11 mouse cellular contexts compared by ENCODE assay signal in genomic region chr1:168241316-168241715, GRCm38 (mm10).
DNase-seq lines count a peak whose midpoint lies in the region; ATAC-seq and TF ChIP-seq lines count a peak whose summit lies in the region.
"Had no signal": no experiment of that assay in that cellular context is flagged by ENCODE, and none has a peak within 500 bp of the region (broad histone marks: within the 10 kb centered on the region; RNA-seq: fewer than 3 reads in every experiment).

No protein-coding gene starts in this region.

- H3K4me1 ChIP-seq in kidney, postnatal 0 days (replicated peaks; ENCODE audit: insufficient read depth, low read length): peaks cover 34% of the 10 kb centered on the region
- H3K4me1 ChIP-seq in hindbrain, embryonic 12.5 days: peaks cover 64% of the 10 kb centered on the region
- H3K4me1 ChIP-seq in midbrain, embryonic 16.5 days (ENCODE audit: control insufficient read depth, insufficient read depth, low read length): peaks cover 66% of the 10 kb centered on the region

- H3K9ac ChIP-seq in kidney, postnatal 0 days (ENCODE audit: low read depth, low read length): no peak overlapping the region
- H3K9ac ChIP-seq in hindbrain, embryonic 12.5 days: no peak overlapping the region
- peak overlapping the region; percentile 22; the same call in 1 of the 2 replicates for H3K9ac ChIP-seq in midbrain, embryonic 16.5 days (ENCODE audit: low read depth, low read length)

- intact Hi-C loops in gastrocnemius, adult 2 months (cut with DNase I): no loop called here

- no peaks in the 10 kb centered on the region for H3K27me3 ChIP-seq in kidney, postnatal 0 days (ENCODE audit: insufficient read depth, low read length)
- no peaks in the 10 kb centered on the region for H3K27me3 ChIP-seq in hindbrain, embryonic 12.5 days
- H3K27me3 ChIP-seq in midbrain, embryonic 16.5 days (ENCODE audit: control insufficient read depth, insufficient read depth, low read depth, low read length): no peaks in the 10 kb centered on the region

- H3K9me3 ChIP-seq in kidney, postnatal 0 days (replicated peaks; ENCODE audit: low read length): no peaks in the 10 kb centered on the region
- no peaks in the 10 kb centered on the region for H3K9me3 ChIP-seq in hindbrain, embryonic 12.5 days (replicated peaks)
- H3K9me3 ChIP-seq in midbrain, embryonic 16.5 days (replicated peaks; ENCODE audit: control insufficient read depth, low read length, poor library complexity, severe bottlenecking): no peaks in the 10 kb centered on the region

- H3K4me3 ChIP-seq in gastrocnemius, adult 2 months: 0 out of 2 replicates have a peak overlapping the region, but pooled peaks have one; percentile 4
- no peak overlapping the region for H3K4me3 ChIP-seq in kidney, postnatal 0 days (replicated peaks; ENCODE audit: low read depth, low read length)
- no peak overlapping the region for H3K4me3 ChIP-seq in hindbrain, embryonic 12.5 days
- H3K4me3 ChIP-seq in midbrain, embryonic 16.5 days (ENCODE audit: low read depth, low read length): no peak overlapping the region

- no peaks in the 10 kb centered on the region for H3K36me3 ChIP-seq in kidney, postnatal 0 days (ENCODE audit: insufficient read depth, low read length)
- no peaks in the 10 kb centered on the region for H3K36me3 ChIP-seq in hindbrain, embryonic 12.5 days
- no peaks in the 10 kb centered on the region for H3K36me3 ChIP-seq in midbrain, embryonic 16.5 days (ENCODE audit: control insufficient read depth, insufficient read depth, low read length)

- WGBS in kidney, postnatal 0 days: 18% methylated on average over 7 of the region's 7 CpGs
- WGBS in hindbrain, embryonic 12.5 days: 17% methylated on average over 7 of the region's 7 CpGs
- WGBS in midbrain, embryonic 16.5 days: 15% methylated on average over 7 of the region's 7 CpGs

- peak overlapping the region; percentile 33 for H3K4me2 ChIP-seq in kidney, postnatal 0 days (ENCODE audit: low read length)
- 0 out of 2 replicates have a peak overlapping the region, but pooled peaks have one; percentile 13 for H3K4me2 ChIP-seq in hindbrain, embryonic 12.5 days (replicated peaks)
- H3K4me2 ChIP-seq in midbrain, embryonic 16.5 days (ENCODE audit: low read length): peak overlapping the region; percentile 17

- DNase-seq in gastrocnemius, adult 2 months: no peak
- DNase-seq in gastrocnemius, postnatal 25 days: no peak
- DNase-seq in kidney, postnatal 0 days (ENCODE audit: low spot score): no peak
- no peak for DNase-seq in kidney, adult 9 months
- no peak for DNase-seq in testis, postnatal 14 days (ENCODE audit: low spot score)
- DNase-seq in right cerebral cortex, postnatal 4 days: no peak
- DNase-seq: adrenal gland, postnatal 10 days; cerebellum, adult 18-20 months had no signal

- no peak for TF ChIP-seq CTCF in gastrocnemius, adult 2 months (IDR thresholded peaks at IDR 0.05)
- no peak for TF ChIP-seq CTCF in kidney, postnatal 0 days (IDR thresholded peaks at IDR 0.05; ENCODE audit: low read depth)

- ATAC-seq in kidney, postnatal 0 days (replicated peaks; ENCODE audit: low FRiP score, low read depth): no peak
- ATAC-seq in hindbrain, embryonic 12.5 days (ENCODE audit: low FRiP score): no peak
- ATAC-seq in midbrain, embryonic 16.5 days: no peak
- ATAC-seq: inflammation-experienced regulatory T-cells, adult 6 months had no signal

- H3K27ac ChIP-seq in gastrocnemius, adult 2 months: no peak overlapping the region
- peak overlapping the region; percentile 15; the same call in 1 of the 2 replicates for H3K27ac ChIP-seq in kidney, postnatal 0 days
- peak overlapping the region; percentile 62; the same call in 1 of the 2 replicates for H3K27ac ChIP-seq in hindbrain, embryonic 12.5 days
- peak overlapping the region; percentile 78 for H3K27ac ChIP-seq in midbrain, embryonic 16.5 days (ENCODE audit: low read length)
